Mouse (Mus musculus): Measurements from ENCODE around the gene Syngr2. TPM values are rescaled to one million over a fixed set of nuclear protein-coding genes. Genes with fewer than 3 reads are reported as not detected.

The Syngr2 gene
- 183 and 229 TPM in 2 replicates for polyA plus RNA-seq (2012; rRNA removed)

GRCm38 (mm10) chr11:117809407-117810311 lies at the start of gene Syngr2, which contains the start of gene Gm20708:
Gene Syngr2, plus strand, starts transcription at chr11:117809668.
Gene Gm20708, plus strand, starts transcription at chr11:117809668.
- peak within 1 kb of the TSS; percentile 92 for H3K4me3 ChIP-seq (ENCODE audit: low read depth, low read length)
- WGBS: under 1% methylated on average over 75 of the region's 75 CpGs
- peaks cover 19% of the 10 kb centered on the region for H3K4me1 ChIP-seq (ENCODE audit: control insufficient read depth, insufficient read depth, insufficient read length, low read length)
- H3K36me3 ChIP-seq (ENCODE audit: control insufficient read depth, insufficient read depth, low read length): peaks cover 17% of the 10 kb centered on the region
- TF ChIP-seq CTCF (IDR thresholded peaks at IDR 0.05; ENCODE audit: extremely low read depth, insufficient read length, insufficient replicate concordance, low read depth, low read length) (no peak), POLR2A (IDR thresholded peaks at IDR 0.05; ENCODE audit: low read depth, low read length) (peak; percentile 61; the same call in 1 of the 2 replicates)
- peak within 1 kb of the TSS; percentile 88 for H3K27ac ChIP-seq (ENCODE audit: insufficient read depth, low read depth, low read length)
- no peaks in the 10 kb centered on the region for H3K27me3 ChIP-seq (ENCODE audit: control insufficient read depth, insufficient read depth, low read length)

DNA sequence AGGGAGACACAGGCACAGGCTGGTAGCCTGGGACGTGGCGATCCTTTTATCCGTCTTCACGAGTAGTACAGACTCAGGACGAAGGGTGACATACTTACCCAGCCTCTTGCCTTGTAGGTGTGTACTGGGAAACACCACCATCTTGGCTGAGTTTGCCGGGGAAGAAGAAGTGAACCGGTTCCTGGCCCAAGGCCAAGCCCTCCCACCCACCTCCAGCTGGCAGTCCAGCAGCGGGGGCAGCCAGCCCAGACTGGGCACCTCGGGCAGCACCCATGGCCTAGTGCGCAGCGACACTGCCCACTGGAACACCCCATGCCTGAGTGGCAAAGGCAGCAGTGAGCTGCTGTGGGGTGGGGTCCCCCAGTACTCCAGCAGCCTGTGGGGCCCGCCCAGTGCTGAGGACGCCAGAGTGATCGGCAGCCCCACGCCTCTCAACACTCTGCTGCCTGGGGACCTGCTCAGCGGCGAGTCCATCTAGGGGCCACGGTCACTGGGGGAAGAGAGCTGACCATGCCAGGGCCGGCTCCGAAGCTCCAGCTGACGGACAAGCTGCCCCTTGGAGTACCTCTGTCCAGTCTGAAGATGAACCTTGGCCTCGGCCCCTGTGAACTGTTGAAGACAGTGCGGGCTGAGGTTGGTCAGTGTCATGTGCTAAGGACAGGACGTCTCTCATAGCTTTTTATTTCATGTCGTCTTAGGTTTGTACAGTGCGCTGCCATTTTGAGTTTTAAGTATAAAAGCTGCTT lies 48.9 kb upstream of the Syngr2 start:
- Histone ChIP-seq H3K27me3 (ENCODE audit: control insufficient read depth, insufficient read depth, low read length) (no peaks in the 10 kb centered on the region), H3K4me1 (ENCODE audit: control insufficient read depth, insufficient read depth, insufficient read length, low read length) (no peaks in the 10 kb centered on the region), H3K4me3 (ENCODE audit: low read depth, low read length) (no peak overlapping the region), H3K27ac (ENCODE audit: insufficient read depth, low read depth, low read length) (no peak overlapping the region), H3K36me3 (ENCODE audit: control insufficient read depth, insufficient read depth, low read length) (peaks cover 61% of the 10 kb centered on the region)
- no peak for TF ChIP-seq CTCF (IDR thresholded peaks at IDR 0.05; ENCODE audit: extremely low read depth, insufficient read length, insufficient replicate concordance, low read depth, low read length)
- no peak for TF ChIP-seq POLR2A (IDR thresholded peaks at IDR 0.05; ENCODE audit: low read depth, low read length)
- 91% methylated on average over 26 of the region's 26 CpGs for WGBS

DNA sequence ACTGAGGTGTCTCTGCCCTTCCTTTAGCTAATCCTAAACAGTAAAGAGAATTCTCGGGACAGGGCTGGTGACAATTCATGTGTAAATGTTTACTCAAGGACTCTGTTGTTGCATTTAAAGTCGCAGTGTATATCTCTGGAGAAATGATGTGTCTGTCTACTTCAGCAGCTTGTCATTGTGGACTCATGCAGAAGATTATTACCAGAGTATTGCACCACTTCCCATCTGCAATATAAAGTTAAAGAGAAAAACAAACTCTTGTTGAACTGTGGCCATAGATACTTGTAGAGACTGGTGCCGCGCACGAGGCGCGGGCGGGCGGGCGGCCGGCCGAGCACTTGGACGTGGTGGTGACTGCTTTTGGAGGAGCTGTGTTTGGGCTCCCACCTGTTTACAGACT lies 47.7 kb upstream of the Syngr2 start:
- WGBS: 83% methylated on average over 13 of the region's 13 CpGs
- no peaks in the 10 kb centered on the region for H3K27me3 ChIP-seq (ENCODE audit: control insufficient read depth, insufficient read depth, low read length)
- no peak overlapping the region for H3K27ac ChIP-seq (ENCODE audit: insufficient read depth, low read depth, low read length)
- peaks cover 65% of the 10 kb centered on the region for H3K36me3 ChIP-seq (ENCODE audit: control insufficient read depth, insufficient read depth, low read length)
- TF ChIP-seq CTCF (IDR thresholded peaks at IDR 0.05; ENCODE audit: extremely low read depth, insufficient read length, insufficient replicate concordance, low read depth, low read length): no peak
- no peak for TF ChIP-seq POLR2A (IDR thresholded peaks at IDR 0.05; ENCODE audit: low read depth, low read length)
- H3K4me1 ChIP-seq (ENCODE audit: control insufficient read depth, insufficient read depth, insufficient read length, low read length): no peaks in the 10 kb centered on the region
- no peak overlapping the region for H3K4me3 ChIP-seq (ENCODE audit: low read depth, low read length)

- 84% methylated on average over 12 of the region's 12 CpGs for WGBS
Measured at GRCm38 (mm10) chr11:117762246-117762645, 47.2 kb upstream of the Syngr2 start.

GRCm38 (mm10) chr11:117764319-117764718 lies 45.1 kb upstream of the Syngr2 start:
- no peaks in the 10 kb centered on the region for H3K27me3 ChIP-seq (ENCODE audit: control insufficient read depth, insufficient read depth, low read length)
- no peak overlapping the region for H3K4me3 ChIP-seq (ENCODE audit: low read depth, low read length)
- no peak overlapping the region for H3K27ac ChIP-seq (ENCODE audit: insufficient read depth, low read depth, low read length)
- peaks cover 53% of the 10 kb centered on the region for H3K36me3 ChIP-seq (ENCODE audit: control insufficient read depth, insufficient read depth, low read length)
- peaks cover 7% of the 10 kb centered on the region for H3K4me1 ChIP-seq (ENCODE audit: control insufficient read depth, insufficient read depth, insufficient read length, low read length)
- TF ChIP-seq CTCF (IDR thresholded peaks at IDR 0.05; ENCODE audit: extremely low read depth, insufficient read length, insufficient replicate concordance, low read depth, low read length) (no peak), POLR2A (IDR thresholded peaks at IDR 0.05; ENCODE audit: low read depth, low read length) (no peak)
- 91% methylated on average over 9 of the region's 9 CpGs for whole genome bisulfite sequencing

More at GRCm38 (mm10) chr11:117762246-117762645, 47.2 kb upstream of the Syngr2 start:
- H3K27me3 ChIP-seq (ENCODE audit: control insufficient read depth, insufficient read depth, low read length): no peaks in the 10 kb centered on the region
- H3K27ac ChIP-seq (ENCODE audit: insufficient read depth, low read depth, low read length): no peak overlapping the region
- TF ChIP-seq POLR2A (IDR thresholded peaks at IDR 0.05; ENCODE audit: low read depth, low read length): no peak
- no peak for TF ChIP-seq CTCF (IDR thresholded peaks at IDR 0.05; ENCODE audit: extremely low read depth, insufficient read length, insufficient replicate concordance, low read depth, low read length)
- no peak overlapping the region for H3K4me3 ChIP-seq (ENCODE audit: low read depth, low read length)
- H3K36me3 ChIP-seq (ENCODE audit: control insufficient read depth, insufficient read depth, low read length): peaks cover 65% of the 10 kb centered on the region
- no peaks in the 10 kb centered on the region for H3K4me1 ChIP-seq (ENCODE audit: control insufficient read depth, insufficient read depth, insufficient read length, low read length)

- H3K27me3 ChIP-seq (ENCODE audit: control insufficient read depth, insufficient read depth, low read length): no peaks in the 10 kb centered on the region
- TF ChIP-seq POLR2A (IDR thresholded peaks at IDR 0.05; ENCODE audit: low read depth, low read length) (no peak), CTCF (IDR thresholded peaks at IDR 0.05; ENCODE audit: extremely low read depth, insufficient read length, insufficient replicate concordance, low read depth, low read length) (no peak)
- H3K27ac ChIP-seq (ENCODE audit: insufficient read depth, low read depth, low read length): no peak overlapping the region
- 89% methylated on average over 5 of the region's 5 CpGs for WGBS
- H3K36me3 ChIP-seq (ENCODE audit: control insufficient read depth, insufficient read depth, low read length): peaks cover 47% of the 10 kb centered on the region
- peaks cover 11% of the 10 kb centered on the region for H3K4me1 ChIP-seq (ENCODE audit: control insufficient read depth, insufficient read depth, insufficient read length, low read length)
- H3K4me3 ChIP-seq (ENCODE audit: low read depth, low read length): no peak overlapping the region
Measured at GRCm38 (mm10) chr11:117765361-117765760, 44.1 kb upstream of the Syngr2 start.

- Histone ChIP-seq H3K4me3 (ENCODE audit: low read depth, low read length) (no peak overlapping the region), H3K27me3 (ENCODE audit: control insufficient read depth, insufficient read depth, low read length) (no peaks in the 10 kb centered on the region), H3K36me3 (ENCODE audit: control insufficient read depth, insufficient read depth, low read length) (peaks cover 45% of the 10 kb centered on the region), H3K27ac (ENCODE audit: insufficient read depth, low read depth, low read length) (no peak overlapping the region), H3K4me1 (ENCODE audit: control insufficient read depth, insufficient read depth, insufficient read length, low read length) (peaks cover 11% of the 10 kb centered on the region)
- 87% methylated on average over 3 of the region's 3 CpGs for WGBS
- no peak for TF ChIP-seq POLR2A (IDR thresholded peaks at IDR 0.05; ENCODE audit: low read depth, low read length)
- TF ChIP-seq CTCF (IDR thresholded peaks at IDR 0.05; ENCODE audit: extremely low read depth, insufficient read length, insufficient replicate concordance, low read depth, low read length): no peak
Measured at GRCm38 (mm10) chr11:117766275-117766674, 43.2 kb upstream of the Syngr2 start.

All from small intestine, adult 2 months (tissue).